Mouse (Mus musculus): ENCODE results near the gene Meox1.

DNA sequence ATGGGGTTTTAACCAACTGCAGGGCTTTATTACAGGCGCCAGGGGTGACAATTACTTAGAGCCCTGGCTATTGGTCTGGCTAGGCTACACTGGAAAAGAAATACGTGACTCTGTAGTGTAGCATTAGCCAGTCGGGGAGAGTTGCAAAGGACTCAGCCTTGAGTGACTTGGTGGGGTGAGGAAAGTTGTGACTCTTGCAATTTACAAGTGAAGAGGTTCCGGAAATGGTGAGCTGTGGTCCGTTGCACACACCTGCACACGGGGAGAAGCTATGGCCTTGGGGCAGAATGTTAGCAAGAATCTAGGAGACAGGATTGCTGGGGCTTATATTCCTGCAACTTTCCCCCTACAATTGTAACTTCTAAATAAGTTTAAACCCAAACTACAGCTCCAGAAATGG is 31.5 kb upstream of the Meox1 start:
- no peak for TF ChIP-seq CTCF (IDR thresholded peaks at IDR 0.05; ENCODE audit: low read depth)
- TF ChIP-seq EP300 (optimal IDR thresholded peaks at IDR 0.05) = no peak

All from stomach, postnatal 0 days (tissue).